Mouse (Mus musculus): ENCODE measurements around the gene Vasp.

DNA sequence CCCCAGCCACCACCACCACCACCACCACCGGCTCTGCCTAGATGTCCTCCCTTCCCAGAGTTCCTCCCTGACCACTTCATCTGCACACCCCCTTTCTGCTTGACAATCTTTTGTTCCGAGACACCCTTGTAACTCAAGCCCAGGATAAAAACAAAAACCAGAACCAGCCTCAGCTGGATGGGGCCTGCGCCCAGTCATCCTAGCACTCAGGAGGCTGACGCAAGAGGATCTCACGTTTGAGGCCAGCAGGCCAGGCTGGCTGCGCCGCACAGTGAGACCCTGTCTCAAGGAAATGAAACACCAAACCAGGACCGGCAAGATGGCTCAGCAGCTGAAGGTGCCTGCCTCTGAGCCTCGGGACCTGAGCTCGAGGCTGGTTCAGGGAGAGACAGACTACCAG, 4.6 kb downstream of the Vasp start:
- TF ChIP-seq CTCF (IDR thresholded peaks at IDR 0.05; ENCODE audit: borderline replicate concordance, insufficient read depth, low read depth, low read length) (no peak), POLR2A (IDR thresholded peaks at IDR 0.05; ENCODE audit: borderline replicate concordance, insufficient read depth, low read length) (no peak)

All from cerebellum, adult 2 months (tissue).